Mouse (Mus musculus) left cerebral cortex, adult 2 months (tissue): Measurements from ENCODE around the gene Gm5458. TPM values are rescaled to one million over a fixed set of nuclear protein-coding genes. Genes with fewer than 3 reads are reported as not detected.
"Not testable (repeated sequence)": the region's sequence is repeated elsewhere in the genome, so short reads cannot be mapped to it uniquely, and the experiment has no call there.

Experiments
- DNase-seq, 2 experiments: peaks; one replicate each; pipeline ENCODE4 v3.0.0; 2021 to 2022; ENCODE audit warnings: low spot score in 2 of 2, mixed read lengths in 1 of 2; ENCODE audit errors: extremely low spot score in 1 of 2
- H3K27ac ChIP-seq: fragments of 200-600 bp; 2 replicates; pipeline ENCODE4 v1.8.1; 2022
- H3K4me3 ChIP-seq: fragments of 200-600 bp; 2 replicates; pipeline ENCODE4 v1.8.1; 2022
- CTCF ChIP-seq: fragments of 200-600 bp; IDR thresholded peaks from 2 replicates; pipeline ENCODE4 v1.8.1; 2022; ENCODE audit warnings: antibody characterized with exemption, mild to moderate bottlenecking, moderate library complexity
- intact Hi-C: fragments of 180-260 bp; cut with DNase I; formaldehyde crosslinking; loops from one replicate; pipeline ENCODE4 v1.15.1; 2025
- long read RNA-seq, 2 experiments: library from polyadenylated mRNA; stranded (forward); transcript quantifications; one replicate each; pipeline ENCODE4 v2.0.0; 2021; ENCODE audit warnings: borderline mapping rate in 2 of 2
- total RNA-seq, 2 experiments: library from RNA; stranded (reverse); gene quantifications; 2 replicates each; pipeline ENCODE4 v1.2.3; 2021

Gene Gm5458
- not detected for total RNA-seq
- long read RNA-seq, experiment 1, result 0 reads
- long read RNA-seq, experiment 2, result 0 reads

GRCm38 (mm10) chr14:19602481-19602880 is at the start of gene Gm5458:
Gm5458 (minus strand) TSS chr14:19602581.
- intact Hi-C loops, H3K4me3 ChIP-seq, DNase-seq, H3K27ac ChIP-seq: not testable (repeated sequence)

GRCm38 (mm10) chr14:19646232-19646631 is 43.9 kb upstream of the Gm5458 start:
- intact Hi-C loops, result no loop called here
- Histone ChIP-seq H3K4me3 (no peak overlapping the region), H3K27ac (no peak overlapping the region)
- DNase-seq, result no peak
- no peak for TF ChIP-seq CTCF

- DNase-seq, result peak; percentile 12 to 19
- intact Hi-C loops, H3K27ac ChIP-seq: not testable (repeated sequence)
- H3K4me3 ChIP-seq, result peak within 1 kb of the TSS; percentile 42
Observed at GRCm38 (mm10) chr14:19584804-19585667, 17.3 kb downstream of the Gm5458 start, which contains the start of gene Gm2237. Gm2237 (minus strand) TSS chr14:19585135.

- H3K27ac ChIP-seq, DNase-seq, H3K4me3 ChIP-seq, intact Hi-C loops: not testable (repeated sequence)
Observed at GRCm38 (mm10) chr14:19549863-19550262, 52.5 kb downstream of the Gm5458 start, which contains the start of gene Gm2244. Gm2244 (minus strand) TSS chr14:19549963.

Other genes with a start within 250 kb of the Gm5458 start
- gene Gm21738, start 183.7 kb downstream of the Gm5458 start, total RNA-seq, result not detected
- not detected for gene Gm2244, start 52.6 kb downstream of the Gm5458 start, total RNA-seq
- gene Gm2237, start 17.4 kb downstream of the Gm5458 start, total RNA-seq, result 1 to 10 TPM; 2.2 to 4.1 TPM
- 1 to 10 TPM; 2.3 to 2.6 TPM for gene Nid2, start 148.7 kb upstream of the Gm5458 start, total RNA-seq
- gene Rtraf, start 221.2 kb upstream of the Gm5458 start, total RNA-seq, result 10 to 100 TPM; 42.9 to 45.1 TPM